Mouse (Mus musculus) ES-E14 (cell line): ENCODE data around the gene Zbtb7a.

Experiments used
- CHD2 ChIP-seq: IDR thresholded peaks from 2 replicates; pipeline ENCODE4 v1.6.1; 2014; ENCODE audit warnings: mild to moderate bottlenecking, low read depth, low read length, inconsistent platforms
- HCFC1 ChIP-seq: IDR thresholded peaks from 2 replicates; pipeline ENCODE4 v1.6.1; 2012; ENCODE audit warnings: low read length, inconsistent platforms, borderline replicate concordance; ENCODE audit not compliant: insufficient read depth
- MAFK ChIP-seq: IDR thresholded peaks from 2 replicates; pipeline ENCODE4 v1.6.1; 2014; ENCODE audit warnings: mild to moderate bottlenecking, low read depth, low read length, inconsistent platforms; ENCODE audit not compliant: insufficient read depth
- ZC3H11A ChIP-seq: IDR thresholded peaks from 2 replicates; pipeline ENCODE4 v1.6.1; 2012; ENCODE audit warnings: low read depth, mild to moderate bottlenecking, inconsistent platforms, low read length, borderline replicate concordance
- ZNF384 ChIP-seq: IDR thresholded peaks from 2 replicates; pipeline ENCODE4 v1.6.1; 2012; ENCODE audit warnings: low read depth, low read length, inconsistent platforms

GRCm38 (mm10) chr10:81094931-81095678, 39.9 kb upstream of the Zbtb7a start:
- TF ChIP-seq ZNF384: no peak
- TF ChIP-seq ZC3H11A: no peak
- no peak for TF ChIP-seq HCFC1
- 0 out of 2 replicates have a peak, but pooled peaks have one; percentile 23 for TF ChIP-seq CHD2
- TF ChIP-seq MAFK: peak; percentile 98
